Mouse (Mus musculus): ENCODE data around the gene Nhej1. TPM values are rescaled to one million over a fixed set of nuclear protein-coding genes. Genes with fewer than 3 reads are reported as not detected.

The Nhej1 gene
- total RNA-seq, 2 experiments from 2014 or later: 2.2 to 2.7 TPM

DNA sequence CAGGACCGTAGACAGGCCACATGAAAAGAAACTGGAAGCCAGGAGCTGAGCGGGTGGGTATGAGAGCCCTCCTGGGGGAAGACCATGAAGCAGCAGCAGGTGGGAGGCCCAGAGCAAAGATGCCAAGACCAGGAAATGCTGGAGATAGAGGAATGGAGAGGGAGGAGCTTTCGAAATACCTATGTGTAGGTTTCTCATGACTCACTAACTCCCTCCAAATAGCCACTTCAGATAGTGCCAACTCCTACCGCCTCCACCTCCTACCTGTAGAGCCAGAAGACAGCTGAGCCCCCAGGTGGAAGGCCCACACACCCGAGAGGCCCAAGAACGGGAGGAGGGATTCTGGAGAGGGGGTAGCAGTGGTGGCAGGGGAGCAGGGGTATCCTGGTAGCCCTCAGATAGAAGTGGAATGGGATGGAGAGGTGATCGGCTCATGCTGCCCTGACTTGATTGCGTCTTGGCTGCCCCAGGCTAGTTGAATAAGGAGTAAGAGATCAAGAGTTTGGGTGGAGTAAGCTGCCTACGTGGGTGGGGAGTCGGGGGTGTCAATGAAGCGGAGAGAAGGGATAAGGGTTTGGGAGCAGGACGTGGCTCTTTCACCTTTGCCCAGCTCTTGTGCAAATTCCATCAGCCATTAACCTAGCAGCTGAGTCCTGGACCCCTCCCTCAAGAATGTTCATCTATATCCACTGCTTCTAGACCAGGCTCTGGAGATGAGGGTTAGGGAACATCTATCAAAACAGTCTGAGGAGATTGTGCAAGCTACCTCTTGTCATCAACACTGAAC, 8.6 kb upstream of the Nhej1 start, which contains the start of gene Slc23a3:
TSS of gene Slc23a3 (minus strand) at position 470 of the 787 bp plus-strand sequence.
- no peak for DNase-seq
- intact Hi-C loops (cut with DNase I): no loop called here

- intact Hi-C loops (cut with DNase I): no loop called here
- DNase-seq: no peak
Measured at GRCm38 (mm10) chr1:75128641-75129040, 3.6 kb upstream of the Nhej1 start.

DNA sequence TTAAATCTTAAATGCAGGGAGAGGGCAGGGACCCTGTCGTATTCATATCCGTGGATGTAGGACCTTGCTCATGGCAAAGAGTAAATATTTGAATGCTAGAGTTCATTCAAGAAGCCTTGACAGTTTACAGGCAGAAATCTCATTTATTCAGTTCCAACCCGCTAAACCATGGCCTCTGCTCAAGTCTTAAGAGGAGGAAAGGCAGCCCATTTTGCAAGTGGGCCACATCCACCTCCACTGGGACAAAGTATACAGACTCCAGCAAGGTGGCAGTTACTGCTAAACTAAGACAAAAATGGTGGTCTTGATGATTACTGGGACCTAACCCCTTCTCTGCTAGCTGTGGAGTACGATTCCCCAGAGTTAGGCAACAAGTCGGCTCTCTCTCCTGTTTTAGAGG, 418 bp upstream of the Nhej1 start:
- intact Hi-C loops (cut with DNase I): no loop called here
- no peak for DNase-seq

DNA sequence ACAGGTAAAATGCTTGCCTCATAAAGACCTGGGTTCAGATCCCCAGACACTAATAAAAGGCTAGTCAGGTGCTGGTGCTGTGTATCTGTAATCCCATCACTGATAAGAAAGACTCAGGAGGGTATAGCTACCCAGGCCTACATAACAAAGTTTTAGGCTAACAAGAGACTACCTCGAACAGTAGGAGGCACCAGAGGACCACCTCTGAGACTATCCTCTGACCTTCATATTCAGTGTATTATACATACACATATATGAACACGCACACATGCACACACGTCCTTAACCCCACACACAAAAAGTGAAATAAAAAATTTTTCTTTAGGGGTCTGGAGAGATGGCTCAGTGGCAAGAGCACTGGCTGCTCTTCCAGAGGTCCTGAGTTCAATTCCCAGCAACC, 2.8 kb downstream of the Nhej1 start:
- DNase-seq: no peak
- intact Hi-C loops (cut with DNase I): no loop called here

DNA sequence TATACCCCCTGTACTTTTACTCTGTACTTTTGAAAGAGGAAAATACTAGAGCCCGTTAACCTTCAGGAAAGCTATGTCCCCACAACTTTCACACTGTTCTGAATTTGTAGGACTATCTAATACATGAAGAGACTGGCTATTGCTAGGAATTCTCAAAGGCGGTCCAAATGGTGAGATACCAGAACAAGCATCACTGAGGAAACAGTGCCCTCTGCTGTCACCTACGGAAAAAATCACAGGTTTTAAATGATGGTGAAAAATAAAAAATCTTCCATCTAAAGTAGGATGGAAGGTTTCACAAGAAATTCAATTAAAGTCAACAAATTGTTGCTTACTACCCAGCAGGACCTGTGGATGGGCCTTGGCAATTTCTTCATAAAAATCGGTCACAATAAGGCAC, 72.9 kb downstream of the Nhej1 start:
- intact Hi-C loops (cut with DNase I): no loop called here
- peak; percentile 52 to 63 for DNase-seq

- peak; percentile 22 to 34 for DNase-seq
- intact Hi-C loops (cut with DNase I): no loop called here
Measured at GRCm38 (mm10) chr1:75051428-75051827, 73.6 kb downstream of the Nhej1 start.

- intact Hi-C loops (cut with DNase I): no loop called here
- peak in 1 of 2 experiments; percentile 22 for DNase-seq
Measured at GRCm38 (mm10) chr1:75048571-75048970, 76.4 kb downstream of the Nhej1 start.

GRCm38 (mm10) chr1:75048041-75048440, 77.0 kb downstream of the Nhej1 start:
- no peak for DNase-seq
- intact Hi-C loops (cut with DNase I): no loop called here

DNA sequence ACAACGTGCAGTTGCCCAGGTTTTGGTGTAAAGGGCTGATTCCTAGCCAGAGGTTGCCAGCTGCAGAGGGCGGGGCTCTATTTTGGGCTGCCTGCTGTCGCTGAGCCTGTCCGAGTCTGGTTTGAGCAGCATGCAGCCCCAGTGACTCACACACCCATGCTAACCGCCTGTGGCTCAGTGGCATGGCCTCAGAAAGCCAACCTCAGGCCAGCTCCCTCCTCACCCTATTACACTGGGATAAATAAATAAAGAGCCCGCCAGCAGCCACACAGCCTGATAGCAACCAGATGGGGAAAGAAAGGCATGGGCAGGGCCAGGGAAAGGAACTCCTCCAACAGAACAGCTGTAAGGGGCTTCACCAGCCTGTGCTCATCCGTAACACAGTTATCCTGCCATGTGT, 84.6 kb downstream of the Nhej1 start:
- no peak for DNase-seq
- intact Hi-C loops (cut with DNase I): no loop called here

DNA sequence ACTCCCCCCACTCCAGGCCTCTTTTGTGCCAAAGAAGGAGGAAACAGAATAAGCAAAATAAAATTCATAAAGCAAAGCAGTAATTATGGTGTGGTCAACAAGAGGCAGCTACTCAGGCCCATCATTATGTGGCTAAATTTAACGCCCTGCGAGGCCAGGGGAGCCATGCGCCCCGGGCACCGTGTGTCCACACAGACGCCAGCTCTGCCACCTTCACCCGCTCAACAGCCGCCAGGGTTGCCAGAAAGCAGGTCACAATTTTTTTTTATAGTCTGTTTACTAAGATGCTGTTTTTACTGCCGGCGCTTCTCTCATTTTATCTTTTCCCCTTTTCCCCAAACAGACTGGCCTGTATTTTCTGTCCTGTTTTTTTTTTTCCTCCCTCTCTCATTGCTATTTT, 93.0 kb downstream of the Nhej1 start:
- intact Hi-C loops (cut with DNase I): no loop called here
- peak in 1 of 2 experiments; percentile 17 for DNase-seq

DNA sequence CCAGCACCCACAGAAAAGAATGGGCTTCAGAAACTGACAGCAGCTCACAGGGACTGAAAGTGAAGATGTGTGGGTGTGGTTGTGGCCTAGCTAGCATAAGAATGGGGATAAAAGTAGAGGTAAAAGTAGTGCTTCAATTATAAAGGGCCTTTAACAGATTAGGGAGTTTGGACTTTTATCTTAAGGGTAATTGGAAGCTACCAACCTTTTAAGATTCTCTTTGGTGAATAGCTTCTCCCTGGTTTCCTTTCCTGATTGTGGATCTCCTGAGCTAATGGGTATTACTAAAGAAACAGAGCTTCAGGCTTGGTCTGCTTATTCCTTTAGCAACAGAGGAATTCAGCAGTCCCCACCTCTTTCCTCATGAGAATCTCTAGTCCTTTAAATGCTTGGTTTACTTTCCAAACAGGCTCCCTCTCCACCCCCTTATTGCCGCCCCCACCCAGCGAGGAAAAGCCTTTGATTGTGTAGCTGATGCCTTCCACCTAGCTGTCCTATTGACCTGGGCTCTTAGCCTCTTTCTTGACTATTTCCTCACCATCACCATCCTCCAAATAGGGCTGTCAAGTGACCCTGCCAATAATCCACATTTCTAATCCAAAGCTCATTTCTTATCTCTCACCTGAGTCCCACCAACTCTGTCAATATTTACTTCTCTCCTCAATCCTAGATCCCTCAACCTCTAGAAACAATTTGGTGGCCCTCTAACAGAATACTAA, 97.8 kb downstream of the Nhej1 start:
- intact Hi-C loops (cut with DNase I): no loop called here
- no peak for DNase-seq

- no peak for DNase-seq
Measured at GRCm38 (mm10) chr1:75024419-75025199, 100.4 kb downstream of the Nhej1 start.

DNA sequence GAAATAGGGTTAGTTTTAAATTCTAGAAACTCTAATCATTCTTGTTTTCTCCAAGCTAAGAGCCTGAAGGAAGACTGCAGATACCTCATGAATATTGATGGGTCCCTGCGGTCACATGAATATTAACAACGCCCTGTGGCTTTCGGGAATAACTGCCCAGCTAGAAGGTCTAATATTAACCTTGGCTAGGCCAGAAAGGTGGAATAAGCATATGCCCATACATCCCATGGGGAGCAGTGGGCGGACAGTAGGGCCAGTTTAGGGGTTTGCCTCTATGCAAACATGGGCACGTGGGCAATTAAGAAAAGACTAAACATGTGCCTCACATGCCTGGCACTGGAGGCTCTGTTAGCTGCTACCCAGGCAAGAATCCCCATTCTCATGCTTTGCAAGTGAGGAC, 102.8 kb downstream of the Nhej1 start:
- intact Hi-C loops (cut with DNase I): no loop called here
- DNase-seq: no peak

More at GRCm38 (mm10) chr1:75024419-75025199, 100.4 kb downstream of the Nhej1 start:
- intact Hi-C loops (cut with DNase I): no loop called here

- intact Hi-C loops (cut with DNase I): loop anchor here (1.0 to 5.0 kb wide), 4 partner anchors 53 to 135 kb away; no protein-coding TSS in a partner anchor
- peak; percentile 86 to 93 for DNase-seq
Measured at GRCm38 (mm10) chr1:75016846-75017245, 108.2 kb downstream of the Nhej1 start.

DNA sequence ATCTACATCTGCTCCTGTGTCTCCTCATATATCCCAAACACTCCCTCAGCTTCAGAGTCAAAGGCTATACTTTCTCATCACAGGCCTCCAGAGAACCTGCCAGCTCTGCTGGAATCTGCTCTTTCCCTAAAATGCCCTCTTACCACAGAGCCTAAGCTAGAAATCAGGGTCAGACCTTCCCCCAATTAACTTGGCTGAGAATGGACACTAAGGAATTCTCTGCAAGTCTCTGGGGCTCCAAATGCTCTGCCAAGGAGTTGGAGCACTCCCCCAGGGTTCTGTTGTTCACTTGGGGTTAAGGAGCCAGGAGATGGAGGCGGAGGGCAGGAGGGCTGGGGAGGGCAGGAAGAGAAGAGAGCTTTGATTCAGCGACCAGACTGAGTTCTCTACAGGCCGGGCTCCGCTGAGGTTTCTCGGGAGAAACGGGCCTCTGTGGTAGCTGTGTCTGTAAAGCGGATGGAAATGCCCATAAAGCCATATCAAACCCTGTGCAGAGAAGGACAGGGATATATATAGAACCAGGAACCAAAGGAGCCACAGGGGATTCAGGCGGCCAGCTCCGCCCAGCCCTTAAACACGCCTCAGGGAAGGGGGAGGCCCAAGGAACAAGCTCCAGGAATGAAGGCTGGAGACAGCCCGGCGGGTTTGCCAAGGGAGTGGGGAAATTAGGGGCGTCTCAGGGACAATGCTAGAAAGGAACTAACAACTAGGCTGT, 109.3 kb downstream of the Nhej1 start:
- DNase-seq: peak; percentile 32 to 38

DNA sequence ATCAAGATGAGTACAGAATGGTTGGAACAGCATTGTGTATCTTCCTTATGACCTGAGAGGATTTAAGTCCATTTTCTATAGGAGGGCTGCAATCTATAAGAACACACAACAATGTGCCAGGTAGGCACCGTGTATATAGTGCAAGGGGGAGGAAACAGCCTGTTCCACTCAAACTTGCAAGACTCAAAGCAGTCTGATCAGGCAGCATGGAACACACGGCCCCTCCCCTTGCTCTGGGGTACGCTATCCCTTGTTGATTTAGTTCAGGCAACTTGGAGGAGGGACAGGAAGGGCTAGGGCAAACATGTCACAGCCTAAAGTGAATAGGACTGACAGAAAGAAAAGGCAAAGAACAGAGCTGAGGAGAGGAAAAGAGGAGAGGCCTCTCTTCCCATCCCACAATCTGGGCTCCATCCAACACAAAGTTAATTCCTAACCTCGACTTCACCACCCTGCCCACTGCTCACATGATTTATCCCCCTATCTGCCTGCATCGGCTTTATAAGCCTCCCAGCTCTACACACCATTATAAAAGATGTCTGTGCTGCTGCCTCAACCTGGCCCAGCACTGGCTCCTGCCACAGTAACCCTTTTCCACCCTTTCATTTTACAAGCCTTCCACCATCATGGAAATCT, 110.7 kb downstream of the Nhej1 start:
- intact Hi-C loops (cut with DNase I): no loop called here
- DNase-seq: no peak

More for the DNA sequence above, 109.3 kb downstream of the Nhej1 start:
- intact Hi-C loops (cut with DNase I): loop anchor here (5.0 kb wide), 1 partner anchor 133 kb away; no protein-coding TSS in a partner anchor

DNA sequence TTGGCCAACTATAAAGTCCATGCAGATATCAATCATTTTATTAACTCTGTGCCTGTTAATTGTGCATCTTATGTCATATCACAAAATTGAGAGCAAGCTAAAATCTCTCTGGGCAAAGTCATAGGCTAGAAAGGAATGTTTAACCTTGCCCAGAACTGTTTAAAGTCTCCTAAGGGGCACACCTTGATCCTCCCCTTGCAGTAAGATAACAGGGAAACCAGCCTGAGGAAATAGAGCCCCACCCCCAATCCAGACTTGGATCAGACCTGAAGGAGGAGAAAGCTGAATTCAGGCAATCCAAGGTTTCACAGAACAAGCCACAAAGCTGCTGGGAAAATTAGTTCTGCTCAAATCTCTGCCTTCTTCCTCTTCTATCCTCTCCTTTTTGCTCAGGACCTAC, 114.2 kb downstream of the Nhej1 start:
- intact Hi-C loops (cut with DNase I): no loop called here
- DNase-seq: no peak

DNA sequence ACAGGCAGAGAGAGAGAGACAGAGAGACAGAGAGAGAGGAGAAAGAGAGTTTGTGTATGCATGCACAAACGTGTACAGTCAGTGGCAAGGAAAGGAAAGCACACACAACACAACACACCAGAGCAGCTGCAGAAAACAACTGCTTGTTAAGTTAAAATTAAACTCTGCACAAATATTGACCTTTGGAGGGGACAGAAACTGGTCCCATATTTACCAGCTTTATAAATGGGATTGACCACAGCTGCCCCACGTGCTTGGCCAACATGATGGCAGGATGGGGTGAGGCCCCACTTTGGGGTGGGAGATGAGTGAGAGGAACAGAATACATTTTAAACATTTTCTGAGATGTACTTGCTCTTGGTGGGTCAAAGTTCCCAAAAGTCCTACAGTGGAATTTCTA, 114.8 kb downstream of the Nhej1 start:
- no peak for DNase-seq
- intact Hi-C loops (cut with DNase I): no loop called here

- peak; percentile 41 to 45 for DNase-seq
- intact Hi-C loops (cut with DNase I): no loop called here
Measured at GRCm38 (mm10) chr1:75006016-75006415, 119.0 kb downstream of the Nhej1 start.

DNA sequence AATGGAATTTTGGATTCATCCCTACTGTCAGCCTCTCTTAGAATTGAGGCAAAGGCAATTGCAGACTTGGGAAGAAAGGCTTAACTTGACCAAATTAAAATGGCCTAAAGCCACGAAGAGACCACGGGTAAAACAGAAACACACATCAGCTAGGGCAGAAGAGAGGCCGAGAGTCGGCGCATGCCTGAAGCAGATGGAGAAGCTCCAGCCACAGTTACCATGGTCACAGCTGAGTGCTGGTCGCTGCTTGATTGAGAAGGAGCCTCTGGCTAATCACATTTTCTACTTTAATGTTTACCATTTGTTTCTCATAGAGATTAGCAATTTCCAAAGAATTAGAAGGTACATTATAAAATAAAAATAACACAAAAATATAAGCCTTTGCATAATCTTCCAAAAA, 123.8 kb downstream of the Nhej1 start:
- intact Hi-C loops (cut with DNase I): no loop called here

More for the DNA sequence above, 123.8 kb downstream of the Nhej1 start:
- DNase-seq: no peak

Measured in heart, postnatal 10 days (tissue).